Mouse (Mus musculus) liver, embryonic 16.5 days (tissue): ENCODE measurements around the gene Mcidas. TPM values are rescaled to one million over a fixed set of nuclear protein-coding genes. Genes with fewer than 3 reads are reported as not detected.
A peak's percentile ranks its signal among the peaks of the same experiment; 100 is the strongest.
"Not testable (repeated sequence)": the region's sequence is repeated elsewhere in the genome, so short reads cannot be mapped to it uniquely, and the experiment has no call there.

Experiments
- ATAC-seq: fragments of 200-750 bp; cut with Nextera tagmentation; 2 replicates; pipeline ENCODE4 v1.8.0; 2017; ENCODE audit warnings: low read depth, mild to moderate bottlenecking, moderate number of reproducible peaks, moderate library complexity
- H3K27ac ChIP-seq: fragments of 300-500 bp; sonication (generic); 2 replicates; pipeline ENCODE4 v1.5.1; 2014; ENCODE audit warnings: mild to moderate bottlenecking, low read length
- H3K27me3 ChIP-seq: fragments of 300-500 bp; sonication (generic); 2 replicates; pipeline ENCODE4 v1.6.1; 2014; ENCODE audit warnings: low read depth, low read length, mixed read lengths; ENCODE audit not compliant: control insufficient read depth, insufficient read depth
- H3K36me3 ChIP-seq: fragments of 300-500 bp; sonication (generic); 2 replicates; pipeline ENCODE4 v1.6.1; 2014; ENCODE audit warnings: mild to moderate bottlenecking; ENCODE audit not compliant: control insufficient read depth, insufficient read depth
- H3K4me1 ChIP-seq: fragments of 300-500 bp; sonication (generic); 2 replicates; pipeline ENCODE4 v1.6.1; 2014; ENCODE audit warnings: low read depth, low read length, mixed read lengths; ENCODE audit not compliant: control insufficient read depth
- H3K4me2 ChIP-seq: fragments of 300-500 bp; sonication (generic); 2 replicates; pipeline ENCODE4 v1.6.1; 2014; ENCODE audit warnings: low read depth, low read length, mixed read lengths
- H3K4me3 ChIP-seq: fragments of 300-500 bp; sonication (generic); 2 replicates; pipeline ENCODE4 v1.5.1; 2014; ENCODE audit warnings: low read depth, mild to moderate bottlenecking, low read length
- H3K9ac ChIP-seq: fragments of 300-500 bp; sonication (generic); 2 replicates; pipeline ENCODE4 v1.6.1; 2014; ENCODE audit warnings: low read depth, low read length
- H3K9me3 ChIP-seq: fragments of 300-500 bp; sonication (generic); replicated peaks from 2 replicates; pipeline ENCODE4 v1.6.1; 2016; ENCODE audit warnings: low read length; ENCODE audit not compliant: control insufficient read depth
- WGBS: fragments of 180-500 bp; shearing (Covaris S2); extraction: QIAGEN DNeasy Blood & Tissue Kit; methylation state at CpG from one replicate; pipeline ENCODE4 v1.1.7; 2014; ENCODE audit not compliant: insufficient replicate concordance; 5-methylcytosine and 5-hydroxymethylcytosine counted together
- polyA plus RNA-seq: library from polyadenylated mRNA; unstranded; fragments of >200 nt; fragmentation: Nextera tagmentation; extraction: Ambion mirVana; gene quantifications from 2 replicates; pipeline ENCODE4 v1.2.1, GENCODE M21; 2015

The Mcidas gene
- polyA plus RNA-seq, 1 experiment from 2014 or later, result not detected

DNA sequence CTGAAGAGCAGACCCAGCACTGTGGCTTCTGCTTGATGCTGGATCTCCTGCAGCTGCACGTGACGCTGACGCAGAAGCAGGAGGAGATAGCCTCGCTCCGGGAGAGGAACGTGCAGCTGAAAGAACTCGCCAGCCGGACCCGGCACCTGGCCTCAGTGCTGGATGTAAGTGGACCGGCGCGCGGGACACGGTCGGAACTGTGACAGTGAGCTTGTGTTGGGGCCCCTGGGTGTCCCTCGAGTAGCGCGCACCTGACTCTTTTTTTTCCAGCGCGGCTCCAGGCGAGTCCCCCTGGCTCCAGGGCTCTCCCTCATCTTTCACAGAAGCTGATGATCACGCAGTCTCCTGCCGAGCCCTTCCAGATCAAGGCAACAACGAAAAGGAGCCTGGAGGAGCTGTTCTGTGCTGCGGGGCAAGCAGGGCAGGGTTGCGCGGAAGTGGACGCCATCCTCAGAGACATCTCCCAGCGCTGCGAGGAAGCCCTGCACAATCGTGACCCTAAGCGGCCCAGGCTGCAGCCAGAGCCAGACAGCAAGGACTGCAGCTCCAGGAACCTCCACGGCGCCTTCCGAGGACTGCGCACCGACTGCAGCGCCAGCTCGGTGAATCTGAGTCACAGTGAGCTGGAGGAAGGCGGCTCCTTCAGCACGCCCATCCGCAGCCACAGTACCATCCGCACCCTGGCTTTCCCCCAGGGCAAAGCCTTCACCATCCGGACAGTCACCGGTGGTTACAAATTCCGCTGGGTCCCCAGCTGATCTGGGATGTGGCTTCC, 5.0 kb downstream of the Mcidas start:
- peak overlapping the region; percentile 13; the same call in 1 of the 2 replicates for H3K4me3 ChIP-seq
- H3K9ac ChIP-seq, result no peak overlapping the region
- peak overlapping the region; percentile 25 for H3K4me2 ChIP-seq
- H3K27me3 ChIP-seq, result peaks cover 68% of the 10 kb centered on the region
- no peak for ATAC-seq
- H3K27ac ChIP-seq, result no peak overlapping the region
- H3K36me3 ChIP-seq, result no peaks in the 10 kb centered on the region
- H3K9me3 ChIP-seq, result no peaks in the 10 kb centered on the region
- WGBS, result 1% methylated on average over 46 of the region's 46 CpGs
- peaks cover 6% of the 10 kb centered on the region for H3K4me1 ChIP-seq

DNA sequence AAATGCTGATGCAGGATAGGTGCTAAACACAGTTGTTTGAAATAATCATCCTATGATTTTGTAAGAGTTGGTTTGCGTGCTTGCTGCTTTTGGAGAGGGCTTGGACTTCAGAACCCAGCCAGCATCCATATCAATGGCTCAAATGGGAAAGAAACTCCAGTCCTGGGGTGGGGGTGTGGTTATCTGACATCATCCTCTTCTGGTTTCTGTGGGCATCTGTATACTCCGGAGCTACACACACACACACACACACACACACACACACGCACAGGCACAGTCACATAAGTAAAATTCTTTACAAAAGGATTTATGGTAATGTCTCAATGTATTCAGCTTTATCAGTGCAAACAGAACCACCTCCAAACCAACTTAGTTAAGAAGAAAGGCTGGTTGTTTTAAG, 6.4 kb downstream of the Mcidas start:
- H3K27me3 ChIP-seq, result peaks cover 53% of the 10 kb centered on the region
- no peak overlapping the region for H3K4me2 ChIP-seq
- H3K36me3 ChIP-seq, result no peaks in the 10 kb centered on the region
- no peak for ATAC-seq
- no peak overlapping the region for H3K27ac ChIP-seq
- H3K4me1 ChIP-seq, result no peaks in the 10 kb centered on the region; the same call in 1 of the 2 replicates
- H3K4me3 ChIP-seq, result no peak overlapping the region
- H3K9ac ChIP-seq, result no peak overlapping the region
- 38% methylated on average over 3 of the region's 3 CpGs for WGBS
- no peaks in the 10 kb centered on the region for H3K9me3 ChIP-seq

DNA sequence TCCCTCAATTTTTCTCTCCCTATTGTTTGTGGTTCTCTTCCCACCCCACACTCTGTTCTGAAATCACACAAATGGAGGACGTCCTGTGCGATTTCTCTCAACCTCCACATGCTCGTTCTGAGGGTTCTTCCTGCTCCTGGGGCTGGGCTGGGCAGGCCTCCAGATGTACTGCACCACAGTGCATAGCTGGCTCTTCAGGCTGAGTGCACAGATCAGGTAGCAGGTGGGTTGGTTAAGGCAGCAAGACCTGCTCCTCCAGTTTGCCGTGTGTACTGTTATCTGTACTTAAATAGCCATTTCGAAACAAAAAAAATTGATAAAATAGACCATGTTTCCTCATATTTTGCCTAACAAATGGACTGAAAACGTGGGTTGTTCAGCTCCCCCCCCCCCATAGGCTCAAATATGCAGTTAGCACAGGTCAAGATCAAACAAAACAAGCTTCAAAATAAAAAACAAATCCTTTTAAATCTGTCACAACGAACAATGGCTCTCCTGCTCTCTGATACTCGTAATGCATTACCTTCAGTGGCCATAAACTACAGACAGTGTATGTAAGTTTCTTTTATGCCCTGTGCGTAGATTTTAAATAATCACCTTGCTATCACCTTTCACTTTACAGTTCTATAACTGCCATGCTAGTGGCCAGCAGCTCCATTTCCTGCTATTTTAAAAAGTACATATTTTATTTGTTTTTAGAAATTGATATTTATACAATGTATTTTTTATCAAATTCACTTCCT, 7.1 kb downstream of the Mcidas start:
- no peak overlapping the region for H3K9ac ChIP-seq
- no peaks in the 10 kb centered on the region; the same call in 1 of the 2 replicates for H3K4me1 ChIP-seq
- no peak overlapping the region for H3K4me2 ChIP-seq
- peaks cover 50% of the 10 kb centered on the region for H3K27me3 ChIP-seq
- H3K36me3 ChIP-seq, result no peaks in the 10 kb centered on the region
- H3K9me3 ChIP-seq, result no peaks in the 10 kb centered on the region
- no peak overlapping the region for H3K27ac ChIP-seq
- WGBS, result 43% methylated on average over 9 of the region's 9 CpGs
- ATAC-seq, result no peak
- no peak overlapping the region for H3K4me3 ChIP-seq

DNA sequence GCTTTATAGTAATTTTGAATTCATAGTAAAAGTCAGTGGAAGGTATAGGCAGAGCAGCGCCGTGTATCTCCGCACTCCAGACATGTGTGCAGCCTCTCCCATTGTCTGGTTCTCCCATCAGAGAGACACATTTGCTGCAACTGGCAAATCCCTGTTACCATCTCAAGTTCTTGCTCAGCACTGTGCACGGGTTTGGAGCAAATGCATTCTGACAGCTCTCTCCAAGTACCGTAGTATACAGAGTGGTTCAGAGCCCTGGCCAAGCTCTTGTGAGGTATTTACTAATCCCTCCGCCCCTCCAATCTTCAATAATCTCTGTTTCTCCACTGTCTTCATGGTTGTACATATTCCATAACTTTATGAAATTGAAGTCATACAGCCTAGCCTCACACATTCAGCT, 19.0 kb downstream of the Mcidas start:
- H3K4me3 ChIP-seq, result no peak overlapping the region
- 74% methylated on average over 6 of the region's 6 CpGs for WGBS
- no peak overlapping the region for H3K27ac ChIP-seq
- H3K4me1 ChIP-seq, result no peaks in the 10 kb centered on the region; the same call in 1 of the 2 replicates
- H3K9me3 ChIP-seq, result no peaks in the 10 kb centered on the region
- no peaks in the 10 kb centered on the region for H3K36me3 ChIP-seq
- H3K27me3 ChIP-seq, result no peaks in the 10 kb centered on the region
- H3K4me2 ChIP-seq, result peak overlapping the region; percentile 54; the same call in 1 of the 2 replicates
- H3K9ac ChIP-seq, result no peak overlapping the region
- ATAC-seq, result no peak

DNA sequence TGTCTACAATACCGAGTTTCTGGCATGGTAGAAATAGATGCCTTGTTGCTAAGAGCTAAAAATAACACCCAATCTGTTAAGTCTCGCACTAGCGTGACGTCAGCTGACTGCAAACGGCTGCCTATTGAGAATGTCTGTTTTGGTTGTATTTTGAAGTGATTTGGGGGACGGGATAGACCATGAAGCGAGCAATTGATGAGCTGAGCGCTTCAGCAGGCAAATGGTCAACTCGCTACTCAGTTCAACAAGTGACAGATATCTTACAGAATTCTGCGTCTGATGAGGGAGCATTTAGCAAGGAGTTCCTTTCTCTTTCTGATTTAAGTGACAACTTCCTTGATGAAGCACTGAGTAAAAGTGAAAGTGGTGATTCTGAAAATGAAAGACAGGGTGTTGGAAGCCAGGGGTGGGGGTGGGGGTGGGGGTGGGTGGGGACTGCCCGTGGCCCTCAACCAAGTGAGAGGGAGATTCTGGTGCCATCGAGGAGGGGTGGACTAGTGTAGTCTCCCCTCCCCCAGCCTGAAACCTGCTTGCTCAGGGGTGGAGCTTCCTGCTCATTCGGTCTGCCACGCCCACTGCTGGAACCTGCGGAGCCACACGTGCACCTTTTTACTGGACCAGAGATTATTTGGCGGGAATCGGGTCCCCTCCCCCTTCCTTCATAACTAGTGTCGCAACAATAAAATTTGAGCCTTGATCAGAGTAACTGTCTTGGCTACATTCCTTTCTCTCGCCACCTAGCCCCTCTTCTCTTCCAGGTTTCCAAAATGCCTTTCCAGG, 19.7 kb downstream of the Mcidas start:
- H3K9ac ChIP-seq, H3K27me3 ChIP-seq, H3K36me3 ChIP-seq, H3K27ac ChIP-seq, H3K9me3 ChIP-seq, H3K4me1 ChIP-seq, ATAC-seq: not testable (repeated sequence)
- Histone ChIP-seq H3K4me2 (peak overlapping the region; percentile 54), H3K4me3 (peak overlapping the region; percentile 53)
- 21% methylated on average over 18 of the region's 20 CpGs for WGBS

DNA sequence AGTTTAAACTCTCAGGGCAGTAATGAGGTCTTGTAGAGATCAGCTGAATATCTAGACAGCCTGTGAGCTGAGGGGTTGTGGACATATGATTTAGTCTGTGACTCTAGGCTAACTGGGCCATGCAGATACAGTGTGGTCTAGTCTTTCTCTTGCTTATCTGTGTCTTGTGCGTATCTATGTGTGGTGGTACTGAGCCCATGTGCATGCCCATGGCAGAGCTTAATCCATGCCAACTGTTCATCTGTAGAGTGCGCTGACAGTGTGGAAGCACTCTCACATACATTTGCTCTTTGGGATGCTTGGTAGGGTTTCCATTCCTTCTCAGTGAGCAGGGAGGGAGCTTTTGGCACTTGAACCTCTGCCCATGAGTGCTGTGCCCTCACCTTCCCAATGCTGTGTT, 27.9 kb downstream of the Mcidas start:
- Histone ChIP-seq H3K36me3 (no peaks in the 10 kb centered on the region), H3K9me3 (no peaks in the 10 kb centered on the region), H3K4me2 (no peak overlapping the region), H3K4me3 (no peak overlapping the region), H3K27ac (no peak overlapping the region), H3K9ac (no peak overlapping the region), H3K4me1 (no peaks in the 10 kb centered on the region), H3K27me3 (peaks cover 5% of the 10 kb centered on the region; the same call in 1 of the 2 replicates)
- WGBS, result 43% methylated on average over 2 of the region's 2 CpGs
- no peak for ATAC-seq

DNA sequence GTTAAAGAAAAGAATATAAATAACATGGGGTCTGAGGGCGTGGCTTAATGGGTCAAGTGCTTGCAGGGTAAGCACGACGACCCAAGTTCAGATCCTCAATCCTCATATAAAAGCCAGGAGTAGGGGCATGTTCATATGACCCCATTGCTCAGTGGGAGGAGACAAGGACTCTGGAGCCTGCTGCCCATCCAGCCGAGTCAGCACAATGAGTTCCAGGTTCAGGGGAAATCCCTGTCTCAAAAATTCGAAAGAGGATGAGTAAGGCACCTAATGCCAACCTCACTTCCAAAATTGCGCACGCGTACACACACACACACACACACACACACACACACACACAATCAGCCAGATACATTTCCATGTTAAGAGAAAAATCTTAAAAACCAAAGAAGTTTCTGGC, 28.8 kb downstream of the Mcidas start:
- 64% methylated on average over 8 of the region's 8 CpGs for WGBS
- peaks cover 5% of the 10 kb centered on the region; the same call in 1 of the 2 replicates for H3K27me3 ChIP-seq
- no peak overlapping the region for H3K4me3 ChIP-seq
- H3K9ac ChIP-seq, result no peak overlapping the region
- no peaks in the 10 kb centered on the region for H3K9me3 ChIP-seq
- ATAC-seq, result no peak
- peak overlapping the region; percentile 20; the same call in 1 of the 2 replicates for H3K4me2 ChIP-seq
- no peaks in the 10 kb centered on the region for H3K4me1 ChIP-seq
- no peaks in the 10 kb centered on the region for H3K36me3 ChIP-seq
- no peak overlapping the region for H3K27ac ChIP-seq

DNA sequence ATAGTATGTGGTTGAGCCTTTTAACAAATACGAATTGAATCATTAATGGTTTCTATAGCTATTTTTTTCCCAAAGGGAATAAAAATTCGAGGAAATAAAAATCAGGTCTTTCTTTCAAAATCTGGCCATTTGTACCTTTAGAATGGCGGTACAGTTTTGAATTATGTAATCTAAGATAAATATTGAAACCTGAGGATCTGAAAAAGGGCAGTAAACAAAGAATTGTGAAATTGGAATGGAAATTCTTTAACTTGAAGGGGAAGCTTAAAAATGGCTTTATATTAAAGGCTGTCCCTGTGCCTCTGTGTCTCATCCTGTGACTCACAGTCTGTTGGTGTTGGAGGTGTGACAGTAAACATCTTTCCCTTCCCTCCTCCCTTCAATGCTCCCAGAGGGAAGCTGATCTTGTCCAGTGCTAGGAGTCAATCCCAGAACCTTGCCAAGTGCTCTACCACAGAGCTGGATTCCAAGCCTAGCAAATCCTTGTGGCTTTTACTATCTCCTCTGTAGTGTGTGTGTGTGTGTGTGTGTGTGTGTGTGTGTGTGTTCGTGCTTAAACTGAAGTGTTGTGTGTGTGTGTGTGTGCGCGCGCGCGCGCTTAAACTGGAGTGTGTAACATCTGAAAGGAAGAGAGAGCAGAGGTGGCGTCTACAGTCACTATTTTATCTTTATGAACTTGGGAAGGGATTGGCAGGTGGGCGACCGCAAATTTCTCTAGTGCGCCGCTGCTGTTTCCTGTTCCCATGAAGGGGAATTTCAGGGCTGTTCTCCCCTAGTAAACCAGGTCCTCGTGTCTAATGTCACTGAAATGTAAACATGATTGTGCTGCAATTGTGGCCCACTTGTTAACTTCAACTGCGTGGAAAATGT, 29.9 kb downstream of the Mcidas start:
- Histone ChIP-seq H3K4me3 (no peak overlapping the region), H3K27ac (no peak overlapping the region), H3K4me2 (no peak overlapping the region), H3K27me3 (peaks cover 9% of the 10 kb centered on the region; the same call in 1 of the 2 replicates), H3K36me3 (no peaks in the 10 kb centered on the region), H3K4me1 (no peaks in the 10 kb centered on the region), H3K9ac (no peak overlapping the region), H3K9me3 (no peaks in the 10 kb centered on the region)
- no peak for ATAC-seq
- 54% methylated on average over 17 of the region's 17 CpGs for whole genome bisulfite sequencing
